Mouse (Mus musculus) bone marrow macrophage, adult 2 months (primary cell): ENCODE results near the gene Pdzd2.

Source experiments
- CTCF ChIP-seq: IDR thresholded peaks from 2 replicates; pipeline ENCODE4 v1.5.1; 2012; ENCODE audit warnings: low read depth, mild to moderate bottlenecking, low read length, moderate library complexity
- POLR2A ChIP-seq: IDR thresholded peaks from 2 replicates; pipeline ENCODE4 v1.6.1; 2012; ENCODE audit warnings: mild to moderate bottlenecking, low read depth, low read length, borderline replicate concordance

DNA sequence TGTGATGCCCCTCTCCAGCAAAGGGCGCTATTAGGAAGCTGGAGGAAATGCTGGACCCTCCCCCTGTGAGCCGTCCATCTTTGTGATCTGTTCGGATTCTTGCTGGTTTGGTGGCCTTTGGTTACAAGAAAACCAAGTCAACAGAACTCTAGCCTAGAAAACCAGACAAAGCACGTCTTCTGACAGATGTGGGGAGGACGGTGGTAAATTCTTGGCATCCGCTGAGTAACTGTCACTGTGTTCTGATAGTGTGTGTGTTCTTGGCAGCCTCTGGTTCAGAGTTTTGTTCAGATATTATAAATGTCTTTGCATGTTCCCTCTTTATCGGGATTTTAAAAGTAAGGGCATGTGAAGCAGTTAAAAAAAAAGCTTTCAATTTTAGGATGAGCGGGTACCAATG, 274.0 kb downstream of the Pdzd2 start:
- TF ChIP-seq POLR2A (no peak), CTCF (no peak)
